Mouse (Mus musculus): ENCODE data around the gene Ctcf. TPM values are rescaled to one million over a fixed set of nuclear protein-coding genes. Genes with fewer than 3 reads are reported as not detected.

Gene Ctcf
- polyA plus RNA-seq, 1 experiment: 251 TPM

GRCm38 (mm10) chr8:105611836-105612235 lies 24.5 kb upstream of the Ctcf start:
- TF ChIP-seq GATA1 (IDR thresholded peaks at IDR 0.05; ENCODE audit: low read length): no peak

GRCm38 (mm10) chr8:105613037-105613436 lies 23.3 kb upstream of the Ctcf start:
- no peak for TF ChIP-seq GATA1 (IDR thresholded peaks at IDR 0.05; ENCODE audit: low read length)

GRCm38 (mm10) chr8:105613830-105614511 lies 22.4 kb upstream of the Ctcf start:
- TF ChIP-seq GATA1 (IDR thresholded peaks at IDR 0.05; ENCODE audit: low read length): no peak

- TF ChIP-seq GATA1 (IDR thresholded peaks at IDR 0.05; ENCODE audit: low read length): no peak
These were observed 20.4 kb upstream of the Ctcf start for GRCm38 (mm10) chr8:105615942-105616341.

- TF ChIP-seq GATA1 (IDR thresholded peaks at IDR 0.05; ENCODE audit: low read length): no peak
These were observed 18.7 kb upstream of the Ctcf start for GRCm38 (mm10) chr8:105617451-105618278.

GRCm38 (mm10) chr8:105618279-105618634 lies 18.1 kb upstream of the Ctcf start:
- no peak for TF ChIP-seq GATA1 (IDR thresholded peaks at IDR 0.05; ENCODE audit: low read length)

GRCm38 (mm10) chr8:105618892-105619591 lies 17.3 kb upstream of the Ctcf start:
- no peak for TF ChIP-seq GATA1 (IDR thresholded peaks at IDR 0.05; ENCODE audit: low read length)

- no peak for TF ChIP-seq GATA1 (IDR thresholded peaks at IDR 0.05; ENCODE audit: low read length)
These were observed 16.2 kb upstream of the Ctcf start for GRCm38 (mm10) chr8:105620211-105620610.

- no peak for TF ChIP-seq GATA1 (IDR thresholded peaks at IDR 0.05; ENCODE audit: low read length)
These were observed 15.2 kb upstream of the Ctcf start for GRCm38 (mm10) chr8:105620946-105621720.

GRCm38 (mm10) chr8:105621841-105622240 lies 14.5 kb upstream of the Ctcf start:
- TF ChIP-seq GATA1 (IDR thresholded peaks at IDR 0.05; ENCODE audit: low read length): no peak

GRCm38 (mm10) chr8:105622421-105622920 lies 13.9 kb upstream of the Ctcf start:
- no peak for TF ChIP-seq GATA1 (IDR thresholded peaks at IDR 0.05; ENCODE audit: low read length)

- no peak for TF ChIP-seq GATA1 (IDR thresholded peaks at IDR 0.05; ENCODE audit: low read length)
These were observed 13.2 kb upstream of the Ctcf start for GRCm38 (mm10) chr8:105623118-105623517.

- TF ChIP-seq GATA1 (IDR thresholded peaks at IDR 0.05; ENCODE audit: low read length): no peak
These were observed 12.6 kb upstream of the Ctcf start for GRCm38 (mm10) chr8:105623679-105624245.

GRCm38 (mm10) chr8:105624401-105624800 lies 12.0 kb upstream of the Ctcf start:
- no peak for TF ChIP-seq GATA1 (IDR thresholded peaks at IDR 0.05; ENCODE audit: low read length)

- TF ChIP-seq GATA1 (IDR thresholded peaks at IDR 0.05; ENCODE audit: low read length): no peak
These were observed 11.5 kb upstream of the Ctcf start for GRCm38 (mm10) chr8:105624831-105625230.
